Mouse (Mus musculus) liver, postnatal 0 days (tissue): ENCODE measurements around the gene Fut7.

Experiments used
- CTCF ChIP-seq: sonication (generic); IDR thresholded peaks from 2 replicates; pipeline ENCODE4 v1.5.1; 2016; ENCODE audit warnings: antibody characterized with exemption, low read depth
- EP300 ChIP-seq: IDR thresholded peaks from 2 replicates; pipeline ENCODE4 v1.6.1; 2016; ENCODE audit warnings: antibody characterized with exemption, low read depth, mild to moderate bottlenecking

GRCm38 (mm10) chr2:25436286-25436820, 13.3 kb downstream of the Fut7 start:
- TF ChIP-seq EP300 (no peak), CTCF (no peak)
